Mouse (Mus musculus) liver, embryonic 12.5 days (tissue): Measurements from ENCODE around the gene Setdb2. TPM values are rescaled to one million over a fixed set of nuclear protein-coding genes. Genes with fewer than 3 reads are reported as not detected.

Experiments
- ATAC-seq: fragments of 200-750 bp; cut with Nextera tagmentation; 2 replicates; pipeline ENCODE4 v1.8.0; 2017; ENCODE audit warnings: moderate number of reproducible peaks, mild to moderate bottlenecking, moderate library complexity
- H3K27ac ChIP-seq: fragments of 300-500 bp; sonication (generic); 2 replicates; pipeline ENCODE4 v1.5.1; 2016; ENCODE audit warnings: mild to moderate bottlenecking
- H3K27me3 ChIP-seq: fragments of 300-500 bp; sonication (generic); replicated peaks from 2 replicates; pipeline ENCODE4 v1.6.1; 2016; ENCODE audit warnings: mild to moderate bottlenecking, moderate library complexity
- H3K36me3 ChIP-seq: fragments of 300-500 bp; sonication (generic); 2 replicates; pipeline ENCODE4 v1.6.1; 2016; ENCODE audit warnings: mild to moderate bottlenecking, moderate library complexity
- H3K4me1 ChIP-seq: fragments of 300-500 bp; sonication (generic); 2 replicates; pipeline ENCODE4 v1.6.1; 2016
- H3K4me2 ChIP-seq: fragments of 300-500 bp; sonication (generic); 2 replicates; pipeline ENCODE4 v1.6.1; 2016; ENCODE audit warnings: mild to moderate bottlenecking, moderate library complexity
- H3K4me3 ChIP-seq: fragments of 300-500 bp; sonication (generic); 2 replicates; pipeline ENCODE4 v1.5.1; 2016; ENCODE audit warnings: mild to moderate bottlenecking, moderate library complexity
- H3K9ac ChIP-seq: fragments of 300-500 bp; sonication (generic); 2 replicates; pipeline ENCODE4 v1.6.1; 2016; ENCODE audit warnings: mild to moderate bottlenecking, moderate library complexity
- H3K9me3 ChIP-seq: fragments of 300-500 bp; sonication (generic); replicated peaks from 2 replicates; pipeline ENCODE4 v1.6.1; 2016; ENCODE audit warnings: mild to moderate bottlenecking, moderate library complexity
- WGBS: fragments of 180-500 bp; shearing (Covaris S2); methylation state at CpG from one replicate; pipeline ENCODE4 v1.1.7; 2016; ENCODE audit not compliant: insufficient replicate concordance; 5-methylcytosine and 5-hydroxymethylcytosine counted together
- polyA plus RNA-seq: library from polyadenylated mRNA; unstranded; fragments of >200 nt; fragmentation: Nextera tagmentation; extraction: Ambion mirVana; gene quantifications from 2 replicates; pipeline ENCODE4 v1.2.1, GENCODE M21; 2016

Setdb2 gene
- polyA plus RNA-seq, 1 experiment from 2014 or later: 11.4 TPM

DNA sequence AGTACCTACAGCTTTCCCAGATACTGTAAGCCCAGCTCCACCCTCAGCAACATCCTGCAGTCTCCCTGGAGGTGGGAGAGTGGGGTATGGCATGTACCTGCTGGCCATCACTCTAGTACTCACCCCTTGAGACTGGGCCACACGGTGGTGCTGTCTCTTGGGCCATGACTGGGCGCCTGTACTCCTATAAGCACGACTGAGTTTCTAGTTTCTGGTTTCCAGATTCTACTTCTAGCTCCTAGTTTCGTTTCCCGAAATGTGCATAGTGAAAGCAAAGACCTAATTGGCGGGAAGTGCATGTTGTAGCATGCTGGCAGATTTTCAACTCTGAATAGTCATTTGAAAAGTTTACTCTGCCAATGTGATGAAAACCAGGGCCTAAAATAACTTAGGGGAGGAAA lies 75.4 kb downstream of the Setdb2 start, which contains the start of gene Phf11d:
Phf11d (minus strand) TSS at position 227 of the 401 bp plus-strand sequence.
- Histone ChIP-seq H3K36me3 (no peaks in the 10 kb centered on the region), H3K4me3 (no peak within 1 kb of the TSS), H3K4me2 (no peak within 1 kb of the TSS), H3K4me1 (no peaks in the 10 kb centered on the region), H3K27me3 (no peaks in the 10 kb centered on the region), H3K9me3 (peaks cover 2% of the 10 kb centered on the region; the same call in 1 of the 2 replicates), H3K9ac (no peak within 1 kb of the TSS), H3K27ac (no peak within 1 kb of the TSS)
- 60% methylated on average over 6 of the region's 6 CpGs for WGBS
- ATAC-seq: no peak

Other genes with a start within 250 kb of the Setdb2 start
- gene Rcbtb1, start 239.7 kb downstream of the Setdb2 start, polyA plus RNA-seq: 30.4 and 30.8 TPM in 2 replicates
- gene Gm6904, start 180.7 kb downstream of the Setdb2 start, polyA plus RNA-seq: not detected in 2 replicates
- gene Phf11a, start 143.4 kb downstream of the Setdb2 start, polyA plus RNA-seq: not detected in 2 replicates
- 0.49 and 0.60 TPM in 2 replicates for gene Phf11b, start 99.5 kb downstream of the Setdb2 start, polyA plus RNA-seq
- 0.45 and 0.65 TPM in 2 replicates for gene Phf11d, start 75.4 kb downstream of the Setdb2 start, polyA plus RNA-seq
- 0.67 and 0.71 TPM in 2 replicates for gene Phf11c, start 45.5 kb downstream of the Setdb2 start, polyA plus RNA-seq
- 37.8 and 40.4 TPM in 2 replicates for gene Cab39l, start 88 bp upstream of the Setdb2 start, polyA plus RNA-seq
- 20.2 and 23.1 TPM in 2 replicates for gene Cdadc1, start 157.1 kb upstream of the Setdb2 start, polyA plus RNA-seq
- 3.0 and 3.6 TPM in 2 replicates for gene Shisa2, start 184.4 kb upstream of the Setdb2 start, polyA plus RNA-seq